Mouse (Mus musculus) small intestine, adult 2 months (tissue): Measurements from ENCODE around the gene Timm17a. TPM values are rescaled to one million over a fixed set of nuclear protein-coding genes. Genes with fewer than 3 reads are reported as not detected.

Source experiments
- H3K27ac ChIP-seq: fragments of 200-500 bp; 2 replicates; pipeline ENCODE4 v1.5.1; 2012; ENCODE audit warnings: low read depth, low read length, control low read depth, inconsistent platforms; ENCODE audit not compliant: insufficient read depth
- H3K27me3 ChIP-seq: fragments of 200-500 bp; 2 replicates; pipeline ENCODE4 v1.6.1; 2012; ENCODE audit warnings: mild to moderate bottlenecking, moderate library complexity, low read length, inconsistent platforms; ENCODE audit not compliant: control insufficient read depth, insufficient read depth
- H3K36me3 ChIP-seq: fragments of 200-500 bp; 2 replicates; pipeline ENCODE4 v1.6.1; 2012; ENCODE audit warnings: mild to moderate bottlenecking, low read length, control low read depth, inconsistent platforms; ENCODE audit not compliant: control insufficient read depth, insufficient read depth
- H3K4me1 ChIP-seq: fragments of 200-500 bp; 2 replicates; pipeline ENCODE4 v1.6.1; 2012; ENCODE audit warnings: low read length, inconsistent platforms, mixed read lengths; ENCODE audit not compliant: control insufficient read depth, insufficient read depth, insufficient read length
- H3K4me3 ChIP-seq: fragments of 200-500 bp; 2 replicates; pipeline ENCODE4 v1.5.1; 2012; ENCODE audit warnings: low read depth, mild to moderate bottlenecking, control low read depth, inconsistent platforms, low read length, moderate library complexity
- CTCF ChIP-seq: fragments of 200-500 bp; IDR thresholded peaks from 2 replicates; pipeline ENCODE4 v1.5.1; 2012; ENCODE audit warnings: low read depth, mild to moderate bottlenecking, control low read depth, inconsistent platforms, low read length, moderate library complexity, mixed read lengths; ENCODE audit not compliant: insufficient replicate concordance, insufficient read length; ENCODE audit errors: extremely low read depth
- POLR2A ChIP-seq: fragments of 200-500 bp; IDR thresholded peaks from 2 replicates; pipeline ENCODE4 v1.6.1; 2012; ENCODE audit warnings: low read depth, mild to moderate bottlenecking, control low read depth, inconsistent platforms, low read length, moderate library complexity
- WGBS: fragments of 180-500 bp; shearing (Covaris S2); methylation state at CpG from one replicate; pipeline ENCODE4 v1.1.7; 2018; 5-methylcytosine and 5-hydroxymethylcytosine counted together
- polyA plus RNA-seq: library from polyadenylated mRNA; depleted of rRNA; stranded (reverse); fragments of >200 nt; gene quantifications from 2 replicates; pipeline ENCODE4 v1.2.3, GENCODE M21; 2012; rRNA removed

The Timm17a gene
- polyA plus RNA-seq, result 22.5 and 24.1 TPM in 2 replicates

- under 1% methylated on average over 51 of the region's 51 CpGs for WGBS
- no peak for TF ChIP-seq CTCF
- TF ChIP-seq POLR2A, result peak; percentile 84
- peak within 1 kb of the TSS; percentile 54 for H3K27ac ChIP-seq
These were observed at the start of gene Timm17a for GRCm38 (mm10) chr1:135313284-135314031. Timm17a (minus strand) TSS chr1:135313778.

DNA sequence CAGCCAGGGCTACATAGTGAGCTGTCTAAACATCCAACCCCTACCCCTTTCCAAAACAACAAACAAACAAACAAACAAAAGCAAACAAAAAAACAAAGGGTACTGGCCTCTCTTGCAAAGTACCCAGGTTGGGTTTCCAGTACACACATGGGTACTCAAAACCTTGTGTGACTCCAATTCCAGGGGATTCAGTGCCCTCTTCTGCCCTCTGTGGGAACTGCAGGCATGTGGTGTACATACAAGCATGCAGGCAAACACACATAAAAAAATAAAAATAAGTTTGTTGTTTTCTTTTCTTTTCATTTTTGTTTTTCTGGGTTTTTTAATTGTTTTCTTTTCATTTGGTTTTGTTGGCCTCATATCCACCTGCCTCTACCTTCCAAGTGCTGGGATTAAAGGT, 48.5 kb upstream of the Timm17a start:
- Histone ChIP-seq H3K36me3 (no peaks in the 10 kb centered on the region), H3K4me3 (no peak overlapping the region), H3K4me1 (peaks cover 10% of the 10 kb centered on the region; the same call in 1 of the 2 replicates), H3K27me3 (no peaks in the 10 kb centered on the region), H3K27ac (no peak overlapping the region)
- no peak for TF ChIP-seq CTCF
- no peak for TF ChIP-seq POLR2A

More at GRCm38 (mm10) chr1:135313284-135314031, at the start of gene Timm17a:
- peak within 1 kb of the TSS; percentile 78 for H3K4me3 ChIP-seq
- no peaks in the 10 kb centered on the region for H3K27me3 ChIP-seq
- peaks cover 5% of the 10 kb centered on the region for H3K4me1 ChIP-seq
- H3K36me3 ChIP-seq, result peaks cover 9% of the 10 kb centered on the region

DNA sequence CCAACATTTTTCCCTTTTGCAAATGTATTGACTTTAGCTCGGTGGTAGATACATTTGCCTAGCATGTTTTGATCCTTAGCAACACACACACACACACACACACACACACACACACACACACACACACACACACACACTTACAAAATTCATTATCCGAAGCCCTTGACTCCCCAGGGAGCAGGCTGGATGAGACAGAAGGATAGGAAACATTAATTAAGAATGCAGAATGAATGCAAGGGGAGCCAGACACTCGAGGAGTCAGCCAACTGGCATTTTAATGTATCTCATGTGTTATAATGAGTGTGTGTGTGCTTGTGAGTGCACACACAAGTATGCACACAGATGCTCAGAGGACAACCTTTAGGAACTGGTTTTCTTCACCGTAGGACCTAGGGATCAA, 47.9 kb upstream of the Timm17a start:
- WGBS, result 76% methylated on average over 4 of the region's 4 CpGs
- Histone ChIP-seq H3K27ac (no peak overlapping the region), H3K4me1 (peaks cover 10% of the 10 kb centered on the region; the same call in 1 of the 2 replicates), H3K36me3 (no peaks in the 10 kb centered on the region), H3K4me3 (no peak overlapping the region), H3K27me3 (no peaks in the 10 kb centered on the region)
- TF ChIP-seq POLR2A, result no peak
- no peak for TF ChIP-seq CTCF

DNA sequence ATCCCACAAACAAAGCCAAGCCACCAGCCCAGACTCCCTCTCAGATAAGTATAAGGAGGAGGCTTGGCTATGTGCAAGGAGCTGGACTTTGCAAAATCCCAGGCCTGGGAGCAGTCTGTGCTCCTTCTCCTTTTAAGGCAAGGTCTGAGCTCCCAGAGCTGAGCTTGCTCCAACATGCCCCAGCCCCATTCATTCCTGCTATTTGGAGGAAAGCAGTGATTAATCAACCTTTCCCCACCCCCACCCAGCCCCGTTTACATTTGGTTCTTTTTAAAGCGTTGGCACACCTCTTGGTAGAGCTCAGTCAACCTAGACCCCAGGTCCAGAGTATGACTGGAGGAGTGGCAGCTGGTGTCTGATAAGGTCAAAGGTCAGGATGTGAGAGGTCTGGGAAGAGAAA, 45.5 kb upstream of the Timm17a start:
- no peaks in the 10 kb centered on the region for H3K27me3 ChIP-seq
- WGBS, result 11% methylated on average over 2 of the region's 2 CpGs
- H3K4me1 ChIP-seq, result peaks cover 10% of the 10 kb centered on the region; the same call in 1 of the 2 replicates
- H3K27ac ChIP-seq, result no peak overlapping the region
- TF ChIP-seq CTCF, result no peak
- TF ChIP-seq POLR2A, result no peak
- H3K36me3 ChIP-seq, result no peaks in the 10 kb centered on the region
- no peak overlapping the region for H3K4me3 ChIP-seq

- Histone ChIP-seq H3K27ac (peak overlapping the region; percentile 54), H3K36me3 (no peaks in the 10 kb centered on the region), H3K4me1 (peaks cover 5% of the 10 kb centered on the region; the same call in 1 of the 2 replicates), H3K4me3 (no peak overlapping the region), H3K27me3 (no peaks in the 10 kb centered on the region)
- WGBS, result 75% methylated on average over 3 of the region's 3 CpGs
- no peak for TF ChIP-seq CTCF
- no peak for TF ChIP-seq POLR2A
These were observed 38.4 kb upstream of the Timm17a start for GRCm38 (mm10) chr1:135351953-135352352.

GRCm38 (mm10) chr1:135347498-135348169, 34.1 kb upstream of the Timm17a start:
- peak overlapping the region; percentile 45 for H3K27ac ChIP-seq
- H3K4me1 ChIP-seq, result peaks cover 7% of the 10 kb centered on the region
- no peaks in the 10 kb centered on the region for H3K27me3 ChIP-seq
- H3K4me3 ChIP-seq, result no peak overlapping the region
- TF ChIP-seq POLR2A (no peak), CTCF (no peak)
- no peaks in the 10 kb centered on the region for H3K36me3 ChIP-seq
- WGBS, result 63% methylated on average over 4 of the region's 4 CpGs

DNA sequence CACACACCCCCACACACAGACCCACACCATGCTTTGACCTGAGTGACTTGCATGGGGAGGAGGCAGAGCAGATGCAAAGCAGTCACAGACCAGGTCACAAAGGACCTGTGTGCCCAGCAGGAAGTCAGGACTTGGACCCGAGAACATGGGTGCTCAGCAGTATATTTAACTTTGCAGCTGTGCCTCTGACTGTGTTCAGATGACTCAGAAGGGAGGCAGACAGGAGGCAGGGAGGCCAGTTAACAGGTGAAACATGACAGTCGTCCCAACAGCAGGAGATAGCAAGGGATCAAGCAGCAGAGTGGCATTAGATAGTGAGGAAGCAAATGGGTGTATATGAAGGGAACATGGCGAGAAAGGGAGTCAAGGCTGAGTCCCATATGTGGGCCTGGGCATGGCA, 33.3 kb upstream of the Timm17a start:
- 53% methylated on average over 3 of the region's 3 CpGs for WGBS
- H3K27me3 ChIP-seq, result no peaks in the 10 kb centered on the region
- TF ChIP-seq POLR2A (no peak), CTCF (no peak)
- H3K36me3 ChIP-seq, result no peaks in the 10 kb centered on the region
- no peak overlapping the region for H3K4me3 ChIP-seq
- peak overlapping the region; percentile 35 for H3K27ac ChIP-seq
- peaks cover 7% of the 10 kb centered on the region for H3K4me1 ChIP-seq
